In the genomic region with DNA sequence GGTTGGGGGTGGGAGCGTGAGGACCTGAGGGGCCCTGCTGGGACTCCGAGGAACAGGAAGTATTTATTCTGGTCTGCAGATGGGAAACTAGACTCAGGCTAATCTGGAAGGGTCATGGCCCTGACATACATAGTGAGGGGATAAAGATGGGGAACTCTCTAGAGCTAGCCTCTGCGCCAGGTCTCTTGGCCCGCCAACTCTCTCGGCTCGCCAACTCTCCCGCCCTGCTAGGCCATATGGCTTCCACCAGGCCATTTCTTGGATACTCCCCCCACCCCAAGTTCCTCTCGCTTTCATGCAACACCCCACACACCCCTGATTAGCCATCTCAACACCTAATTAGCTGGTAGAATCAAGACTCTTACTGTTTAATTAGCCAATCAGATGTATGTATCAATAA, we compare ENCODE assay signal across 19 mouse cellular contexts. TPM values are rescaled to one million over a fixed set of nuclear protein-coding genes. Genes with fewer than 3 reads are reported as not detected.
DNase-seq lines count a peak whose midpoint lies in the region; ATAC-seq lines count a peak whose summit lies in the region.
"Had no signal": no experiment of that assay in that cellular context is flagged by ENCODE, and none has a peak within 500 bp of the region (broad histone marks: within the 10 kb centered on the region; RNA-seq: fewer than 3 reads in every experiment).

No protein-coding gene starts in this region.

- no peak overlapping the region for H3K9ac ChIP-seq in heart, embryonic 12.5 days

- no peaks in the 10 kb centered on the region for H3K36me3 ChIP-seq in heart, embryonic 12.5 days
- H3K36me3 ChIP-seq: G1E had no signal

- H3K27me3 ChIP-seq in heart, embryonic 12.5 days (replicated peaks), result peaks cover 27% of the 10 kb centered on the region
- H3K27me3 ChIP-seq: Patski had no signal

- no peak overlapping the region for H3K27ac ChIP-seq in heart, embryonic 12.5 days (ENCODE audit: poor library complexity, severe bottlenecking)

- peaks cover 15% of the 10 kb centered on the region for H3K4me1 ChIP-seq in heart, embryonic 12.5 days (replicated peaks)

- H3K9me3 ChIP-seq in heart, embryonic 12.5 days (replicated peaks), result no peaks in the 10 kb centered on the region
- H3K9me3 ChIP-seq: G1E had no signal

- 0 out of 2 replicates have a peak, but pooled peaks have one; percentile 16 for ATAC-seq in heart, embryonic 12.5 days (ENCODE audit: insufficient number of reproducible peaks, low FRiP score)
- ATAC-seq: activated CD4-positive, CD25-positive, alpha-beta regulatory T cell, adult 4 months; CD4-positive, CD25-positive, alpha-beta regulatory T cell, adult 4 months; Patski had no signal

- 77% methylated on average over 8 of the region's 8 CpGs for WGBS in heart, embryonic 12.5 days

- H3K4me3 ChIP-seq in heart, embryonic 12.5 days, result no peak overlapping the region

- DNase-seq in cerebellum, postnatal 10 days, result peak; percentile 55 to 73
- DNase-seq in cerebellum, adult 8-10 months, result no peak
- DNase-seq in cerebellum, postnatal 14 days, result peak; percentile 38 to 59
- DNase-seq in cerebellum, adult 9-11 months, result no peak
- no peak for DNase-seq in heart, adult 9 months (ENCODE audit: low spot score in 2 of 2)
- DNase-seq: adrenal gland, adult 2 months; adrenal gland, adult 8-10 months; adrenal gland, postnatal 10 days; adrenal gland, postnatal 14 days; adrenal gland, postnatal 25 days; adrenal gland, postnatal 36 days; B cell, adult 2 months; cerebellum, adult 11 months; cerebellum, adult 11-12 months had no signal

- H3K4me2 ChIP-seq in heart, embryonic 12.5 days, result no peak overlapping the region

RNA-seq across cellular contexts. Expression of gene Crispld2, which starts 20.3 kb away (rescaled TPM):
- 3.7 and 4.1 TPM in 2 replicates for polyA plus RNA-seq in heart, embryonic 12.5 days (2016; fragmentation: Nextera tagmentation; extraction: Ambion mirVana)
- polyA plus RNA-seq: activated CD4-positive, CD25-positive, alpha-beta regulatory T cell, adult 4 months had no signal

Comparison
In these comparisons a context has a peak if more than half of its experiments do, and no peak if none do; other contexts are left out.
1. DNase-seq: peak in cerebellum, postnatal 10 days (2 of 2) and cerebellum, postnatal 14 days (2 of 2); none in cerebellum, adult 8-10 months (single experiment), cerebellum, adult 9-11 months (single experiment) and heart, adult 9 months (0 of 2).